ENCODE assay signal across 28 mouse cellular contexts in the genomic region with DNA sequence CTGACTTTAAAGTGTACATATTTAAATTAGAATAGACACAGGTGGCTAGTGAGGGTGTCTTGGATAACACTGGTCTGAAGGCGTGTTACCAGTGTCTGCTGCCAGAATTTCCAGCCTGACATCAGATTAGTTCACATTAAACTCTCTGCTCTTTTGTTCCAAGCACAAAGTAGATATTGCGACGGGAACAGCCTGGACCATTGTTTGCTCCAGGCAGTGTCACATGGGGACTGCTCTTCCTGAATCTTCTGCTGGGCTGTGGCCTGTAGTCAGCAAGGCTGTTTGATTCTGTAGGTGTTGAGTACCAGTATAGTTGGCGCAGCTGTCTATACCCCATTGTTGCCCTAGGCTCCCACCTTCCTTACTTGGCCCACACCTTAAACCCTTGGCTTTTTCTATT. TPM values are rescaled to one million over a fixed set of nuclear protein-coding genes. Genes with fewer than 3 reads are reported as not detected.
A peak's percentile ranks its signal among the peaks of the same experiment; 100 is the strongest.
DNase-seq lines count a peak whose midpoint lies in the region; TF ChIP-seq lines count a peak whose summit lies in the region.
"Had no signal": no experiment of that assay in that cellular context is flagged by ENCODE, and none has a peak within 500 bp of the region (broad histone marks: within the 10 kb centered on the region; RNA-seq: fewer than 3 reads in every experiment).

No protein-coding gene starts in this region.

- peak; percentile 70 for DNase-seq in heart, adult 11 months
- DNase-seq in heart, postnatal 36 days = no peak
- peak; percentile 41 for DNase-seq in lung, postnatal 36 days
- no peak for DNase-seq in lung, adult 2 months
- DNase-seq in ZHBTc4 (ENCODE audit: low read depth, low spot score) (peak; percentile 34), liver (no peak)
- peak; percentile 97 for DNase-seq in fat pad, adult 2 months (ENCODE audit: extremely low read depth, low read depth, low spot score)
- DNase-seq in left cerebral cortex, postnatal 4 days = no peak
- DNase-seq: adrenal gland, adult 8-10 months; adrenal gland, postnatal 14 days; adrenal gland, postnatal 36 days; B cell, adult 2 months; cerebellum, adult 11 months; cerebellum, adult 18-20 months; cerebellum, adult 8-10 months; cerebellum, adult 9-11 months; cerebellum, postnatal 14 days; cerebellum, postnatal 36 days; embryo, embryonic 11 days; forebrain, postnatal 0 days had no signal

- no peak for TF ChIP-seq POLR2A in lung, adult 2 months (IDR thresholded peaks at IDR 0.05; ENCODE audit: borderline replicate concordance, extremely low read depth, low read depth, low read length)

- H3K4me3 ChIP-seq in lung, adult 2 months (replicated peaks; ENCODE audit: extremely low read depth, low read depth, low read length) = no peak overlapping the region
- H3K4me3 ChIP-seq: embryonic facial prominence, embryonic 13.5 days; embryonic facial prominence, embryonic 15.5 days; erythroblast, embryonic 14.5 days; forebrain, embryonic 13.5 days; forebrain, embryonic 15.5 days had no signal

- 56% methylated on average over 4 of the region's 4 CpGs for WGBS in lung, adult 2 months

- H3K4me1 ChIP-seq in lung, adult 2 months (ENCODE audit: control insufficient read depth, insufficient read depth, low read length) = peaks cover 17% of the 10 kb centered on the region
- H3K4me1 ChIP-seq: forebrain, embryonic 13.5 days; forebrain, embryonic 15.5 days had no signal

- intact Hi-C loops in heart, postnatal 36 days (cut with DNase I) = no loop called here
- intact Hi-C loops in left cerebral cortex, postnatal 4 days (cut with DNase I) = no loop called here

- TF ChIP-seq CTCF in lung, adult 2 months (IDR thresholded peaks at IDR 0.05; ENCODE audit: insufficient read depth, low read length) = no peak

RNA-seq across cellular contexts. Expression of a gene that starts 19.4 kb away (rescaled TPM):
- not detected for total RNA-seq in heart, postnatal 36 days (2021)
- 2.0 and 2.3 TPM in 2 replicates for polyA plus RNA-seq in lung, adult 2 months (2012; rRNA removed)
- total RNA-seq in left cerebral cortex, postnatal 4 days (2021) = under 1 TPM in 1 of 2 experiments, not detected in 1; 0.26 TPM
- total RNA-seq: adrenal gland, postnatal 14 days; adrenal gland, postnatal 36 days; common myeloid progenitor, adult 5-6 weeks; forebrain, postnatal 0 days had no signal
- polyA plus RNA-seq: CD4-positive, CD25-positive, alpha-beta regulatory T cell, adult 4 months; erythroblast, embryonic 14.5 days; forebrain, embryonic 15.5 days; Patski had no signal

Comparison
In these comparisons a context has a peak if more than half of its experiments do, and no peak if none do; other contexts are left out.
1. DNase-seq: peak in heart, adult 11 months (single experiment), lung, postnatal 36 days (single experiment), ZHBTc4 (single experiment) and fat pad, adult 2 months (single experiment); none in heart, postnatal 36 days (0 of 2), lung, adult 2 months (single experiment), left cerebral cortex, postnatal 4 days (single experiment) and liver (single experiment).